Mouse (Mus musculus) lung, adult 18-20 months (tissue): ENCODE results near the gene Bms1.

Experiments used
- DNase-seq, 2 experiments: peaks; one replicate each; pipeline ENCODE4 v3.0.0; 2022; ENCODE audit warnings: mixed read lengths in 2 of 2

The Bms1 gene

GRCm38 (mm10) chr6:118365781-118366180, 53.5 kb downstream of the Bms1 start:
- DNase-seq: no peak

GRCm38 (mm10) chr6:118350342-118350741, 68.9 kb downstream of the Bms1 start:
- no peak for DNase-seq

GRCm38 (mm10) chr6:118348186-118348585, 71.1 kb downstream of the Bms1 start:
- DNase-seq: no peak

- DNase-seq: no peak
Observed at GRCm38 (mm10) chr6:118347291-118347690, 72.0 kb downstream of the Bms1 start.

GRCm38 (mm10) chr6:118341861-118342485, 77.3 kb downstream of the Bms1 start:
- DNase-seq: no peak

GRCm38 (mm10) chr6:118337660-118338059, 81.6 kb downstream of the Bms1 start:
- no peak for DNase-seq

GRCm38 (mm10) chr6:118336541-118337480, 82.5 kb downstream of the Bms1 start:
- DNase-seq: no peak

- DNase-seq: no peak
Observed at GRCm38 (mm10) chr6:118335934-118336450, 83.3 kb downstream of the Bms1 start.

- DNase-seq: no peak
Observed at GRCm38 (mm10) chr6:118333861-118334260, 85.4 kb downstream of the Bms1 start.
